Mouse (Mus musculus) thymus, postnatal 36 days (tissue): ENCODE results near the gene Tlx2.

ENCODE experiments used
- DNase-seq, 2 experiments: peaks; one replicate each; pipeline ENCODE4 v3.0.0; 2022; ENCODE audit warnings: mixed read lengths in 2 of 2

Gene Tlx2

DNA sequence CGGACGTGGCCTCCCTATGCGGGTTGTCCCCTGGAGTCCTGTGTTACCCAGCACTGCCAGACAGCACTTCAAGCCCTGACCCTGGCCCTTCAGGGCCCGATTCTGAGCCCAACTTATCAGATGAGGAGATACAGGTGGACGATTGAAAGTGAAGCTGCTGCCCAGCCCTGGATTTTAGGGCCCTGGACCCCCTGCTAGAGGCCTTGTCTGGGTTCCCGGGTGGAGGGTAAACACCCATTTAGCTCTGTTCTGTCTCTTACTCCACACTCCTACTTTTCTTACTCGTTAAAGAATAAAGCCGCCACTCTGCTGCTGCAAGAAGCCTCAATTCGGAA lies 17.8 kb upstream of the Tlx2 start:
- DNase-seq: no peak

DNA sequence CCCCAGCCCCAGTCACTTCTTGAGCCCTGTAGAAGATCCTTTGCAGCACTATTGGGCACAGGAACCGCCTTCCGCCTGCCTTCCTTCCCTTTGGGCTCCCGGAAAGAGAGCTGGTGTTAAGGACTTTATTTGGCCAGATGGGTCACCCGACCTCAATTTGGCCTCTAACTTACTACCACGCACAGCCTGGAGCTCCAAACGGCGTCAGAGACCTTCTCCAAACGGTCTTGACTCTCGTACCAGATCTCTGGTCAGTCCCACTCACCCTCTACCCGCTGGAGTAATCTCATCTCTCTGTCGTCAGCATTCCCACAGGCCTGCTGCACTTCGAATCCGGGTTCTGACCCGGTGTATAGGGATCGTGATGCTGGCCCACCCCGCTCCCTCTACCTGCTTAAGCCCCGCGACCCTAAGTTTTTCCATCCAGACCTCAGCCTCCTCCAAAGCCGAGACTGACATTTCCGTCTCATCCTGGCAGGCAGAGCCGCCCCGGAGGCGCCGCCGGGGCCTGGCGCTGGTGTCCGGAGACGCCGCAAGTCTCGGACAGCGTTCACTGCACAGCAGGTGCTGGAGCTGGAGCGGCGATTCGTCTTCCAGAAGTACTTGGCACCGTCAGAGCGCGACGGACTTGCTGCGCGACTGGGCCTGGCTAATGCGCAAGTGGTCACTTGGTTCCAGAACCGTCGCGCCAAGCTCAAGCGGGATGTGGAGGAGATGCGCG lies 17.3 kb upstream of the Tlx2 start:
- DNase-seq: no peak

DNA sequence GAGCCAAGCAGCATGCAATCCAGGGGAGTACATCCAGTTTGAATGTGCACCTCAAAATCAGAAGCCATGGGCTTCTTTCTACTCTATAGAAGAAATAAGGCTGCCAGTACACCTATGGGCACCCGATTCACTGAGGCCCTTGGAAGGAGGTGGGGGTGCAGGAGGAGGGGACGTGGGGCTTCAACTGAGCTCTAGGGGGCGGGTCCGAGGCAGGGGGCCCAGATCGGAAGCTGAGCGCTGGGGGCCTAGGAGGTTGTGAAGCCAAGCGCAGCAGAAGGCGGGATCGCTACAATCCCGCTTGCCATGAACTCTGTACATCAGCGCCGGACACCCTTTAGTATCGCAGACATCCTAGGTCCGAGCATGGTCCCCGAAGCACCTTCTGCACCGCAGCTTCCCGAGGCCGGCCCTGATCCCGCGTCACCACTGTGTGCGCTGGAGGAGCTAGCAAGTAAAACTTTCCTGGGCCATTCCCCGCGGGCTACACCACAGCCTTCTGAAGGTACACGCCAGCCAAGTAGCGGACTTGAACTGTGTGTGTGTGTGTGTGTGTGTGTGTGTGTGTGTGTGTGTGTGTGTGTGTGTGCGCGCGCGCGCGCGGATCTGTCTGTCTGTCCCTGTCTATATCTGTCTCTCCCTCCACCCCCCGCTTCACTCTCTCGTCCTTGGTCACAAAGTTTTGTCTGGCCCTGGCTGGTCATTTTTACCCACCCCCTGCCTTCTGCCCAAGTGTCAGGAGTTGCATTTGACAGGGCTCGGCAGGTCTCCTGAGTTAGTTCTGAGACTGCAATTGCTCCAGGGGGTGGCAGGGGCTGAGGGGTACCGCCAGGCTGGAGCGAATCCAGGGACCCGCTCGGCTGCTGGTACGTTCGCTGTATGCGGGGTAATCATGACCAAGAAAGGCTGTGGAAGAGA lies 16.3 kb upstream of the Tlx2 start, which contains the start of gene Lbx2:
Lbx2 (plus strand) TSS at position 247 of the 915 bp plus-strand sequence.
- DNase-seq: peak; percentile 24 to 45

DNA sequence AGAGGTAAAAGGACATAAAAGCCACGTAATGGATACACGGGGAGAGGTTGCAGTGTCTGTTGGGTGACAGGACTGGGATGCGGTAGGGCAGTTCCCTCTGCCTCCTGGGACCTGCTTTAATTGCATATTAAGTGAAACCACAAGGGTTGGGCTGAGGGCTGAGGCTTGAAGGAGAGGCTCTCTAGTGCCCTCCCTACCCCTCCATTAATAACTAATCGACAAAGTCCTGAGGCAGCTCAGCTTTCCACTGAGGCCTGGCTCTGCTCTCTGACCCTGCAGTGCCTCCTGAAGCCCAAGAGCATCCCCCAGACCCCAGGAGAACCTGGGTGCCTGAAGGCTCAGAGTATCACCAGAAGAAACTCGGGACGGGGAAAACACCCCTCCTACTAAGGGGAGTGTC lies 14.4 kb upstream of the Tlx2 start:
- DNase-seq: no peak

DNA sequence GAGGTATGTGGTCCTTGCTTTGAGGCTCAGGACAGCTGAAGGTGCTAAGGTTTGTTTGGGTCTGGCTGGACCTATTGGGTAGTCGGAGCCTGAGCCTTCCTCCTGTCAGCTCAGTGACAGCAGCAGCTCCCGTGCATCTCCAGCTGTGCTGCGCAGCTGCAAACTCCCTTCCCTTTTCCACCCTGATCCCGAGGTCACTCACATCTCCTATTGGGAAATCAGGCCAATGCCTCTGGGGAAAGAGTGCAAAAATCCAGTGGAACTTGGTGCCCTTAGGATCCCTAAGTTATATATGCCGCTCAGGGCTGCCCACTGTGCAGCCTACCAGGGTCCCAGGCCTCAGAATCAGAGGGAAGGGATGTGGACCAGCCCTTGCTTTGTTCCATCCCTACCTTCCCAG lies 13.4 kb upstream of the Tlx2 start:
- DNase-seq: no peak

DNA sequence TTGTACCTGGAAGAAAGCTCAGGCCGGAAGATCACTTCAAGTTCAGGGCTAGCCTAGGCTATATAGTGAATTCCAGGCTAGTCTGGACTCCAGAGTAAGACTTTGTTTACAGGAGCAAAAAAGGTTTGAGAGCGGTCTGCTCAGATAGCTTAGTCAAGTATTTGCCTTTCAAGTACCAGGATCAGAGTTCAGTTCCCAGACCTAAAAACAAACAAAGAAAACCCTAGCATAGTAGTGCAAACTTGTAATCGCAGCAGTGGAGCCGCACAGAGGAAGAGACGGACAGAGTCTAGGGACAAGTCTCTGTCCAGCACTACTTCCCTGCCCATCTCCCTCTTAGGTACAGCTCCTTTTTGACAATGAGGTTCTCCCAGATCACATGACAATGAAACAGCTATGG lies 10.1 kb upstream of the Tlx2 start:
- no peak for DNase-seq

DNA sequence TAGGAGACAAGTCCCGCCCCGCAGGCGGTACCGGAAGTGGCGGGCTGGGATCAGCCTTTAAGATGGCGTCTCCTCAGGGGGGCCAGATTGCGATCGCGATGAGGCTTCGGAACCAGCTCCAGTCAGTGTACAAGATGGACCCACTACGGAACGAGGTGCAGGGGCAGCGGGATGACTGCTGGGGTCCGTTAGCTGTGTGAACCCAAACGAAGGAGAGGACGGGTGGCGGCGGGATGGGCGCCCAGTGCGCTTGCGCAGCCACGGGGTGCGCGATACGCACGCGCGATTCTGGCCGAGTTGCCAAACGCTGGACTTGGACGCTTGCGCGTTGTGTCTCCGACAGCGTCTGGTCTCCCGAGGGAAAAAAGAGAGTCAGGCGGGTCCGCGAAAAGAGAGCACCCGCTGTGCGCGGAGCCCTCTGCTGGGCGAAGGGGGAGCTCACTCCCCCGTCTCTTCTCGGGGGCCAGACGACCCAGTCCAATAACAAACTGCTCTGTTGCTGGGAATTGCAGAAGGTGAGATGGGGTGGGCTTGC lies 8.3 kb upstream of the Tlx2 start:
- peak; percentile 99 to 100 for DNase-seq

DNA sequence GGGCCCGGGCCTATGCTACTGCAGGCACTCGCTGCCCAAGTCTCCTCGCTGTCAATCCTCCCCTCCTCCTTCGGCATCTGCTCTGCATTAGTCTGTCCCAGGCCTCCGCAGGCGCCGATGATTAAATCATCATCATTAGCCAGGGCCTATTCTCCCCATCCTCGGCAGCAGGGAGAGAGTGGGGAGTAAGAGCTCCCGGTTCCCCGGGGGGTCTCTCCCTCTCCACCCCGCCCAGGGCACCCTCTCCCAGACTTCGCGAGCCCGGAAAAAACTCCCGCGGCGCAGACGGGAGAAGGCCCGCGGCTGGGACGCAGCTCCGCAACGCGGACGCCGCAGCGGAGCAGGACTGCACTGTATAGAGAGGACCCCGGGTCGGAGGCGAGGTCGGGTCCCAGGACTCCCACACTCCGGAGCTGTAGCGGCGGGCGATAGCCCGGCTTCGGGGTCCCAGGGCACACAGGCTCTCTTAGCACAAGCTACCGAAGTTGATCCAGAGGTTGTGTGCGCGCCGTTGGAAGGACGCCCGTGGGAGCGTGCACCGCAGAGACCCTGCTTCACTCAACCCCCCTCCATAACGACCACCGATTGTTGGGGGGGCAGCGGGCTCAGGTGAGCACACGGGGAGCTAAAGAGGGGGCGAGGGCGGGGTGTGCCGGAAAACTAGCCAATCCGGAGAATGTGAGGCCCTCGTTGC lies 7.7 kb upstream of the Tlx2 start, which contains the start of gene Pcgf1:
Pcgf1 (plus strand) TSS at position 240 of the 694 bp plus-strand sequence.
- no peak for DNase-seq

DNA sequence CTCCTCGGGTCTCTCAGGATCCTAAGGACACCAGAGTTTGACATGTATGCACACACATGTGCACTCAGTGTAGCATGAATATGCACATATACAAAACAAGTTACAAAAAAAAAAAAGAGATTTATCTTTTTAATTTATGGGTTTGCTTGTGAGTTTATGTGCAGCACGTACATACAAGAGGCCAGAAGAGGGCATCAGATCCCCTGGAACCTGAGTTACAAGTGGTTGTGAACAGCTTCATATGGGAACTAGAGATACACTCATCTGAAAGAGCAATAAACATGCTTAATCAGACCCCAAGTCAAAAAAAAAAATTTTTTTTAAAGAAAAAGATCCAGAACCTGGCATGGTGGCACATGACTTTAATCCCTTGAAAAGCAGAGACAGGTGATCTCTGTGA lies 4.9 kb upstream of the Tlx2 start:
- no peak for DNase-seq

DNA sequence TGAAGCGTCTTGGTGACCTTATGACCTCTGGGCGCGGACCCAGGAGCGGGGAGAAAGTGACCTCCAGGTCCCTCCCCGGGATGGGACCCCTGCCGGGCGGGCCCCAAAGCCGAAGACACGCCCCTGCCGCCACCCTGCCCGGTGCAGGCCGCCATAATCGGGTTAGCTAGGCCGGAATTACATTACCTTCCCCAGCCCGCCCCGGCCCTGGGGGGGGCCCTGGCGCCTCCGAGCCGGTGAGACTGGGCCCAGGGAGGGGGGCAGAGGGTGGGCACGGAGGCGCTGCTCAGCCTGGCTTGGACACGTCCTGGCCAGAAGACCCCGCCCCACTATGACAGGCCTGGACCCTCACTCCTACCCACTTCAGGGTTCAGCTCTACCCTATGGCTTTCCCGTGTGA lies 1.1 kb upstream of the Tlx2 start:
- no peak for DNase-seq

DNA sequence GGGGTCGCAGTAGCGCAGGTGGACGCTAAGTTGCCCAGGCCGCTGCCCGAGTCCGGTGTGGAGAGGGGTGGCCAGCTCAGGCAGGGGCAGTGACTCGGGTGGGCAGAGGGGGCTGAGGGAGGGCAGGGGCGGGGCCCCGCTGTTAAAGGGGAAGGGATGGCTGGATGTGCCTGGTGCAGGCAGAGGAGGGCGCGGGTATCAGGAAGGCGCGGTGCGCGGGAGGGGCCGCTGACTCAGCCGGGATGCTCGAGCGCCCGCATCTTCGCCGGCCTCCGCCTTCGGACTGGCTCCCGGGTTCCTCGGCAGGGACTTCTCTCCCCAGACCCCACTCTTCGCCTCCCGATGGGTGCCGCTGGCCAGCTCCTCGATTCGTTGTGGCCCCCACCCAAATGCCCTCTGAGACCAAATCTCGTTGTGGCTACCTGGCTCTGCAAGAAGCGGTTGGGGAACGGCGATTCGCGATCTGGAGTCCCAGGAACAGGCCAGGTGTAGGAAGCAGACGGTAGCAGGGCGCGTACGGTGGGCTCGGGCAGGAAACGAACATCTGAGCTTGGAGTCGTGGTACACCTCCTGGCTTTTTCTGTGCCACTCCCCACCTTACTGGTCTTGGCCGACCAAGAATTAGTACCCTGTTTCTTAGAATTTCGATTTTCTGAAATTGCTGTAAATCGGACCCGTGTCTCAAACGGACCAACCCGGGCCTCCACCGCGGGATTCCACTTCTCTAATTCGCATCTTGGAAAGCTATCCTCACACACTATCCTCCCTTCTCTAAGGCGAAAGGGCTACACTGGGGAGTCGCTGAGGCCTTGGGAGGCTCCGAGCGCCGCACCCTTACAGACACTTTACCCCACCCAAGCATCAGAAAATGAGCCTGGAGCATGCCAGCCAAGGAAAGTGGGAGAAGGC lies 472 bp upstream of the Tlx2 start:
- peak in 1 of 2 experiments; percentile 36 for DNase-seq

DNA sequence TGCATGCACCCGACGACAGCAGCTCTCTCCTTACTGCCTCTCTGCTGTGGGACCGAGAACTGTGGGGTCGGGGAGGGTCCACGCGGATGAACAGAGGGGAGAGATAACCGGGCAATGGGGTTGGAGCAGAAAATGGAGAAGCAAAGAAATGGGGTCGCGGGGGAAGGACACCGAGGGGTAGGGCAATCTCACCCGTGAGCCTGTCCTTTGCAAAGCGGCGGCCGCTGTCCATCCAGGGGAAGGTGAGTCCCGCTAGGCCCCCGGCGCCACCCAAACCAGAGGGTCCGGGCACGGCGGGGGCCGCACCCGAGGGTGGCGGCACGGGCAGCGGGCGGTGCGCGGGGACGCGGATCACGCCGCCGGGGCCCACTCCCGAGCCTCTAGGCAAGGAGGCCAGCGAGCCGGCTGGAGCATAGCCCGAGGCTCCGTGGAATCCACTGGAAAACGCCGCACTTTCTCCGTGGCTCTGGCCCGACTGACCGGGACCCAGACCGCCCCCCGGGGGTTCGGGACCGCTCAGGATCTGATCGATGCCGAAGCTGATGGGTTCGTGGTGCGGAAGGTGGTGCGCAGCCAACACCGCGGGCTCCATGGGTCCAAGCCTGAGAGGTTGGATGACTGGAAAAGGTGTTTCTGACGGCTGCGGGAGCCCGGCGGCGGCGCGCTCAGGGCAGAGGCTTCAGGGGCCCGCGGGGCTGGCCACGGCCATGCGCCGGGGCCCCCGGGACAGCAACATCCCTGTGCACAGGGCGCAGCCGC lies 426 bp downstream of the Tlx2 start:
- DNase-seq: no peak

DNA sequence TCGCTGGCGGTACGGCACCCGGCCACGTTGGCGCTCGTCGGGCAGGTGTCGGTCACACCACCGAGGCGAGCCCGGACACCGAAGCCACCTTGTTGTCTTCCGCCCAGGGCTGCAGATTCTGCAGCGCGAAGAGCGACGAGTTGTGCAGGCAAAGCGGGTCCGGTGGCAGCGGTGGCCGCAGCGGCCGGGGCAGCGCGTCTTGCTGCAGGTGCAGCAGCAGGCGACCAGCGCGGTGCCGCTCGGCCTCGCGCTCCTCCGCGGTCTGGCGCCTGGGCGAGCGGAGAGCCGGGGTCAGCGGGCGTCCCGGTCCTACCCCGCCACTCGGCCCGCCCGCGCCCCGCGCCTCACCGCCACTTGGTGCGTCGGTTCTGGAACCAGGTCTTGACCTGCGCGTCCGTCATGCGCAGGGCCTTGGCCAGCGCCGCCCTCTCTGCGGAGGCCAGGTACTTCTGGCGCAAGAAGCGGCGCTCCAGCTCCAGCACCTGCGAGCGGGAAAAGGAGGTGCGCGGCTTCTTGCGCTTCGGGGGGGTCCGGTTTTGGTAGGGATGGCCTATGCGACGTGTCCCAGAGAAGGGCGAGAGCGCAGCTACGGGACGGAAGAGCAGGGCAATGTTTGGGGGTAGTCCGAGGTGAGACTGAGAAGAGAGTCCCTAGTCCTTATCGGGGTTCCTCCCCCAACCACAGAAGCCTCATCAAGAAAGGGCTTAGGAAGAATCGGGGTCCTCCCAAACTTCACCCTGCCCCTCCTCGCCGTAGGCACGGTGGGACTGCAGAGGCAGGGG lies 1.2 kb downstream of the Tlx2 start:
- DNase-seq: no peak

DNA sequence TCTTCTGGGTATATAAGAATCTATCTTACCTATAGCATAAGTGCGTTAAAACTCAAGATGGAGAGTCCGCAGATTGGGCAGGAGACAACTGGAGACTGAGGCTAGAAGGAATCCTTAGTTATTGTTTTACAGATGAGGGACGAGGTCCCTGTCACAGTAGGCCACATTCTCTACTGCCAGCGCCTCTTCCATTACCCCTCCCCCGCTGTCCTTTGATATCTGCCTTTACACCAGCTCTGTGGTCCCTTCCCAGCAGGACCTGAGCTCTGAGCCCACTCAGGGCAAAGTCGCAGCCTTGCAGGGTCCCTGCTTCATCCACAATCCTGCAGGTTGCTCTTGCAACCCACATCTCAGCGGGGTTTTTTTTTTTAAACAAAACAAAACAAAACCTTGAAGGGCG lies 1.9 kb downstream of the Tlx2 start:
- no peak for DNase-seq

DNA sequence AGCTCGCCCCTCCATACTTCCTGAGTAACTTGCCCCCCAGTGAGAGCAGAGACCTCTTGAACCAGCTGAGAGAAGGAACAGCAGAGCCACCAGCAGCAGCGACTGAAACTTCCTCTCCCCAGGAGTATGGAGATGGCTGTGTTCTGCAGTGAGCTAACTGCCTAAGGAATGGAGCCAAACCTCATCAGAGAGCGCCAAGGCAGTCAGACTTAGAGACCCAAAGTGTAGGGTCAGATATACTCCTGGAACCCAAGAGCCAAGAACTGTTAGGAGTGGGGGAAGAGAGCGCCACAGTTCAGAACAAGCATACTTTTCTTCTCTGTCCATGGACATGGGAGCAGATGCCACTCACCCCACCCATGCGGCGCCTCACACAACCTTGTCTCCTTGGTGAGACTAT lies 3.7 kb downstream of the Tlx2 start:
- DNase-seq: no peak

DNA sequence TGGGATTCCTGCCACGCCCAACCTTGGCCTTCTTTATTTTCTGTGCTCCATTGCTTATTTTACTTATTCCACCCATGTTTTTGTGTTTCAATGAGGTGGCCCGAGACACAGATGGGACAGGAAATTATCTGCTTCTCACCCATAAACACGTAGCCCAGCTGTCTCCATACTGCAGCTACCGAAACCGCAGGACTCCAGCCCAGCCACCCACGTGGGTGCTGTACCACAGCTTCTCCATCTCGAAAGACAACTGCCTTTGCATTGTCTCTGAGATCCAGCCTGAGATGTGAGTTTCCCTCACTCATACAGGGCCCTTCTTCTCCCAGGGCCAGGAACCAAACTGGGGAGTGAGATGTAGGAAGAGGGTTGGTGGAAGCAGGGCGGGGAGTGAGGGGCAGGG lies 4.1 kb downstream of the Tlx2 start:
- DNase-seq: peak; percentile 31 to 51

DNA sequence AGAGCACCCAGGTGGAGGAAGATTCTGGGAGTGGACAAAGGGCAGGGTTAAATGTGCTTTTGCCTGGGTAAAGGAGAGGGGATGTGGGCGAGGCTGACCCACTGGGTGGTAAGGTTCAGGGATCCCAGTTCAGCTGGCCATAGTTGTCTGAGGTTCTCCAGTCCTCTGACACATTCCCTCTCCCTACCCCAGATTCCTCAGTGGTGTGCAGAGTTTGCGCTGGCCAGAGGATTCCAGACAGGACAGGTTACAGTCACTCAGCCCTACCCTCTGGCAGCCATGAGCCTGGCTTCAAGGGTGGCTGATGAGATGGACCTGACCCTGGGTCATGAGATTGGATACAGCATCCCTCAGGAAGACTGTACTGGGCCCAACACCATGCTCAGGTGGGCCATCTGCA lies 11.4 kb downstream of the Tlx2 start:
- no peak for DNase-seq

DNA sequence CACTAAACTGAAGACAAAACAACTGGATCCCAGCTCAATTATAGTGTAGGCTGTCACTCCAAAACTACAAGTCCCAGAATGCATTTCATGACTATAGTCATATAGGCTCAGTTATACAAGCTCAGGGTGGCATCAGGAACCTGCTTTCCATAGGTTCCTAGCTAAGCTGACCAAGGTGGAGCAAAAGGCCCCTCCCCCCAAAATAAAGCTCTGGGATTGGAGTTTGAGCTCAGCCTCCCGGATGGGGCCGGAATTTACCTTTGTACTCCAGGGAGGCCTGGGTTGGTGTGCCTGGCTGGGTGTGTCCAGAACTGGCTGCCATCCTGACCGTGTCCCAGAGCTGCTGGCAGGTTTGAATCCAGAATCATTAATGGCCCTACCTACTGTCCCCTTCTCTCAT lies 12.3 kb downstream of the Tlx2 start, which contains the start of gene Dqx1:
Dqx1 (plus strand) TSS at position 55 of the 400 bp plus-strand sequence.
- DNase-seq: no peak

DNA sequence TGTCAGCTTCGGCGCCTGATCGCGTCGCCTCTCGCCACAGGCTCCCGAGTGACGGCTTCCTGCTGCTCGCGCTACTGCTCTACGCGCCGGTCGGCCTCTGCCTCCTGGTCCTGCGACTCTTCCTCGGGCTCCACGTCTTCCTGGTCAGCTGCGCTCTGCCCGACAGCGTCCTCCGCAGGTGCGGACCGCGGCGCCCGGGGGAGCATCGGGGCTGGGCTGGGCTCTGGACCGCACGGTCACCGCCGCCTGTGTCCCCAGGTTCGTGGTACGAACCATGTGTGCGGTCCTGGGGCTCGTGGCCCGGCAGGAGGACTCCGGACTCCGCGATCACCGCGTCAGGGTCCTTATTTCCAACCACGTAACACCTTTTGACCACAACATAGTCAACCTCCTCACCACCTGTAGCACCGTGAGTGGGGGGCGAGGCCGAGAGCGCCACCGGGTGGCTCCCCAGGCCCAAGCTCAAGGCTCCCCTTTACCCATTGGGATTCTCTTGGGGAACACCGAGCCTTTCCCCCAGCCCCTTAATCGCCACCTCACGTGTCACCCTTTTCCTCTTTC lies 15.1 kb downstream of the Tlx2 start, which contains the start of gene Htra2:
Htra2 (minus strand) TSS at position 403 of the 561 bp plus-strand sequence.
- DNase-seq: peak; percentile 64 to 71
